Mouse (Mus musculus) myocyte (in vitro differentiated cells): ENCODE data around the gene H2-M5.

ENCODE experiments used
- E2F4 ChIP-seq: IDR thresholded peaks from one replicate; pipeline ENCODE4 v1.6.1; 2011; ENCODE audit warnings: mild to moderate bottlenecking, control low read depth, moderate library complexity; ENCODE audit not compliant: insufficient read depth
- MYOG ChIP-seq, 3 experiments: IDR thresholded peaks; one replicate each; pipeline ENCODE4 v1.6.1; 2011; ENCODE audit warnings: control low read depth in 2 of 3, low read depth in 2 of 3, mild to moderate bottlenecking in 2 of 3; ENCODE audit not compliant: insufficient read length in 2 of 3, control insufficient read depth in 1 of 3, insufficient read depth in 1 of 3
- POLR2A ChIP-seq: IDR thresholded peaks from one replicate; pipeline ENCODE4 v1.6.1; 2011; ENCODE audit warnings: low read depth, mild to moderate bottlenecking, control low read depth, moderate library complexity; ENCODE audit not compliant: insufficient read length
- POLR2AphosphoS2 ChIP-seq: IDR thresholded peaks from one replicate; pipeline ENCODE4 v1.6.1; 2011; ENCODE audit warnings: low read depth, control low read depth; ENCODE audit not compliant: insufficient read length
- REST ChIP-seq: IDR thresholded peaks from one replicate; pipeline ENCODE4 v1.6.1; 2011; ENCODE audit warnings: mild to moderate bottlenecking, control low read depth, moderate library complexity; ENCODE audit not compliant: insufficient read depth, insufficient read length
- SRF ChIP-seq: IDR thresholded peaks from one replicate; pipeline ENCODE4 v1.6.1; 2011; ENCODE audit warnings: low read depth; ENCODE audit not compliant: control insufficient read depth, insufficient read length

DNA sequence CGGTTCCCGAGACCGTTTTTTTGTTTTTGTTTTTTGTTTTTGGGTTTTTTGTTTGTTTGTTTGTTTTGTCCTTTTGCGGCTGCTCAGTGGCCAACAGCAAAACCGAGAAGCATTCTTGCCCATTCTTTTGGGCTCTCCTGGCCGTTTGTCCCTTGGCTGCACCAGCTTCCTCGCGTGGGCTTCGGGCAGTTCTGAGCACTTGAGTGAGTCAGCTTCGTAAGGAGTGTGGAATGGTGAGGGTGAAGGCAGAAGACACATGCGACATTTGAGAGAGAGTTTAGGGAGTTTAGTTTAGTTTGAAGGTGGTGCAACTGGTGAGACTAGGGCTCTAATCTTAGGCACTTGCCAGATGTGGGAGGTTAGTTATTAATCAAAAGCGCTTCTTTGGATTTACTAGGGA, 30.5 kb downstream of the H2-M5 start:
- TF ChIP-seq MYOG (IDR thresholded peaks at IDR 0.05; ENCODE audit: control insufficient read depth in 1 of 3, insufficient read depth in 1 of 3, insufficient read length in 2 of 3, low read depth in 2 of 3): no peak
- TF ChIP-seq SRF: no peak
- no peak for TF ChIP-seq POLR2A
- no peak for TF ChIP-seq REST
- no peak for TF ChIP-seq E2F4
- TF ChIP-seq POLR2AphosphoS2: no peak
